Mouse (Mus musculus) lung, postnatal 0 days (tissue): Measurements from ENCODE around the gene Nt5e.

ENCODE experiments used
- CTCF ChIP-seq: IDR thresholded peaks from 2 replicates; pipeline ENCODE4 v1.5.1; 2016; ENCODE audit warnings: antibody characterized with exemption, mild to moderate bottlenecking
- EP300 ChIP-seq: IDR thresholded peaks from 2 replicates; pipeline ENCODE4 v1.6.1; 2016; ENCODE audit warnings: antibody characterized with exemption, mild to moderate bottlenecking, control low read depth

DNA sequence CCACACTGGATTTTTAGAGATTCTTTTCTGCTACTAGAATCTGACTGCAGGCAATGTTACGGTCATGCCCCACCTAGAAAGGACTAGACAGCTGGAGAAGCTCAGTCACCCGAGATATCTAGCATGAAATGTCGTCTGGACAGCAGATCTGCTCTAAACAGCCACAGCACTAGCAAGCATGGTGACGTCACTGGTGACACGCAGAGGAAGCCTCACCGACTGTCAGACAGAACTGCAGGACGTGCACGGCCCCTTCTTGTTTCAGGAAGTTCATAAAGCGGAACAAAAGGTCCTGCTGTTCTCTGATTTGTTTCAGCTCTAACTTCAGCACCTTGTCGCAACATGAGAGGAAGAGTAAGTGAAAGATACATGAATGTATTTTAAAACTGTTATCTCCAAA lies 77.1 kb downstream of the Nt5e start:
- no peak for TF ChIP-seq EP300
- TF ChIP-seq CTCF: no peak
